Mouse (Mus musculus) stomach, embryonic 14.5 days (tissue): Measurements from ENCODE around the gene Mxra7. TPM values are rescaled to one million over a fixed set of nuclear protein-coding genes. Genes with fewer than 3 reads are reported as not detected.

ENCODE experiments used
- ATAC-seq: fragments of 200-750 bp; cut with Nextera tagmentation; 2 replicates; pipeline ENCODE4 v1.8.0; 2017; ENCODE audit warnings: low read depth, moderate TSS enrichment; ENCODE audit not compliant: insufficient number of reproducible peaks, insufficient read depth, low FRiP score
- H3K27ac ChIP-seq: fragments of 300-500 bp; sonication (generic); 2 replicates; pipeline ENCODE4 v1.5.1; 2014; ENCODE audit warnings: mild to moderate bottlenecking, low read length, moderate library complexity, mixed read lengths
- H3K27me3 ChIP-seq: fragments of 300-500 bp; sonication (generic); 2 replicates; pipeline ENCODE4 v1.6.1; 2014; ENCODE audit warnings: low read length, control low read depth, mixed read lengths; ENCODE audit not compliant: control insufficient read depth, insufficient read depth
- H3K36me3 ChIP-seq: fragments of 300-500 bp; sonication (generic); 2 replicates; pipeline ENCODE4 v1.6.1; 2014; ENCODE audit warnings: mild to moderate bottlenecking, control low read depth, low read length, moderate library complexity, mixed read lengths; ENCODE audit not compliant: control insufficient read depth, insufficient read depth
- H3K4me1 ChIP-seq: fragments of 300-500 bp; sonication (generic); 2 replicates; pipeline ENCODE4 v1.6.1; 2014; ENCODE audit warnings: low read length, control low read depth, mixed read lengths; ENCODE audit not compliant: control insufficient read depth, insufficient read depth
- H3K4me2 ChIP-seq: fragments of 300-500 bp; sonication (generic); replicated peaks from 2 replicates; pipeline ENCODE4 v1.6.1; 2014; ENCODE audit warnings: low read depth, low read length, control low read depth
- H3K4me3 ChIP-seq: fragments of 300-500 bp; sonication (generic); 2 replicates; pipeline ENCODE4 v1.5.1; 2014; ENCODE audit warnings: low read depth, low read length, control low read depth
- H3K9ac ChIP-seq: fragments of 300-500 bp; sonication (generic); replicated peaks from 2 replicates; pipeline ENCODE4 v1.6.1; 2014; ENCODE audit warnings: low read depth, mild to moderate bottlenecking, control low read depth, low read length, moderate library complexity, mixed read lengths
- H3K9me3 ChIP-seq: fragments of 300-500 bp; sonication (generic); 2 replicates; pipeline ENCODE4 v1.6.1; 2016; ENCODE audit warnings: low read depth, low read length, control low read depth; ENCODE audit not compliant: control insufficient read depth
- WGBS: fragments of 180-500 bp; shearing (Covaris S2); extraction: QIAGEN DNeasy Blood & Tissue Kit; methylation state at CpG from one replicate; pipeline ENCODE4 v1.1.7; 2014; 5-methylcytosine and 5-hydroxymethylcytosine counted together
- polyA plus RNA-seq: library from polyadenylated mRNA; unstranded; fragments of >200 nt; fragmentation: Nextera tagmentation; extraction: Ambion mirVana; gene quantifications from 2 replicates; pipeline ENCODE4 v1.2.1, GENCODE M21; 2014

The Mxra7 gene
- 16.5 and 17.4 TPM in 2 replicates for polyA plus RNA-seq

GRCm38 (mm10) chr11:116827534-116828165, at the start of gene Mxra7:
TSS of gene Mxra7 (minus strand) at chr11:116828046.
- Histone ChIP-seq H3K27ac (peak within 1 kb of the TSS; percentile 59), H3K9ac (peak within 1 kb of the TSS; percentile 78), H3K36me3 (no peaks in the 10 kb centered on the region), H3K4me3 (peak within 1 kb of the TSS; percentile 68), H3K9me3 (no peaks in the 10 kb centered on the region), H3K27me3 (no peaks in the 10 kb centered on the region), H3K4me2 (peak within 1 kb of the TSS; percentile 87), H3K4me1 (peaks cover 13% of the 10 kb centered on the region)
- peak; percentile 71; the same call in 1 of the 2 replicates for ATAC-seq
- under 1% methylated on average over 71 of the region's 71 CpGs for WGBS

GRCm38 (mm10) chr11:116873987-116874386, 46.1 kb upstream of the Mxra7 start:
- Histone ChIP-seq H3K27ac (no peak overlapping the region), H3K36me3 (peaks cover 20% of the 10 kb centered on the region), H3K27me3 (no peaks in the 10 kb centered on the region), H3K9me3 (no peaks in the 10 kb centered on the region), H3K9ac (no peak overlapping the region), H3K4me2 (no peak overlapping the region), H3K4me3 (no peak overlapping the region), H3K4me1 (no peaks in the 10 kb centered on the region)
- 86% methylated on average over 20 of the region's 20 CpGs for WGBS
- no peak for ATAC-seq

GRCm38 (mm10) chr11:116871538-116871937, 43.7 kb upstream of the Mxra7 start:
- ATAC-seq = no peak
- Histone ChIP-seq H3K27me3 (no peaks in the 10 kb centered on the region), H3K4me1 (no peaks in the 10 kb centered on the region), H3K27ac (no peak overlapping the region), H3K4me3 (no peak overlapping the region), H3K9me3 (no peaks in the 10 kb centered on the region), H3K36me3 (peaks cover 21% of the 10 kb centered on the region), H3K4me2 (no peak overlapping the region), H3K9ac (no peak overlapping the region)
- WGBS = 89% methylated on average over 9 of the region's 9 CpGs

- H3K4me3 ChIP-seq = no peak overlapping the region
- peaks cover 32% of the 10 kb centered on the region for H3K36me3 ChIP-seq
- no peak for ATAC-seq
- H3K4me2 ChIP-seq = no peak overlapping the region
- H3K9ac ChIP-seq = no peak overlapping the region
- H3K27me3 ChIP-seq = no peaks in the 10 kb centered on the region
- no peak overlapping the region for H3K27ac ChIP-seq
- no peaks in the 10 kb centered on the region for H3K9me3 ChIP-seq
- H3K4me1 ChIP-seq = no peaks in the 10 kb centered on the region
- WGBS = 76% methylated on average over 4 of the region's 4 CpGs
Measured at GRCm38 (mm10) chr11:116869641-116870040, 41.8 kb upstream of the Mxra7 start.

GRCm38 (mm10) chr11:116869223-116869622, 41.4 kb upstream of the Mxra7 start:
- no peak for ATAC-seq
- Histone ChIP-seq H3K4me3 (no peak overlapping the region), H3K9me3 (no peaks in the 10 kb centered on the region), H3K4me1 (no peaks in the 10 kb centered on the region), H3K27ac (no peak overlapping the region), H3K4me2 (no peak overlapping the region), H3K9ac (no peak overlapping the region), H3K36me3 (peaks cover 28% of the 10 kb centered on the region), H3K27me3 (no peaks in the 10 kb centered on the region)
- WGBS = 82% methylated on average over 8 of the region's 8 CpGs

GRCm38 (mm10) chr11:116868129-116868528, 40.3 kb upstream of the Mxra7 start:
- H3K27me3 ChIP-seq = no peaks in the 10 kb centered on the region
- WGBS = 74% methylated on average over 3 of the region's 3 CpGs

GRCm38 (mm10) chr11:116865945-116866585, 38.2 kb upstream of the Mxra7 start:
- no peaks in the 10 kb centered on the region for H3K4me1 ChIP-seq
- 78% methylated on average over 12 of the region's 12 CpGs for WGBS
- H3K9me3 ChIP-seq = no peaks in the 10 kb centered on the region
- no peak overlapping the region for H3K9ac ChIP-seq
- no peak overlapping the region for H3K4me3 ChIP-seq
- H3K36me3 ChIP-seq = peaks cover 29% of the 10 kb centered on the region; the same call in 1 of the 2 replicates
- no peak for ATAC-seq
- no peak overlapping the region for H3K4me2 ChIP-seq
- no peaks in the 10 kb centered on the region for H3K27me3 ChIP-seq
- H3K27ac ChIP-seq = no peak overlapping the region

More at GRCm38 (mm10) chr11:116868129-116868528, 40.3 kb upstream of the Mxra7 start:
- H3K9ac ChIP-seq = no peak overlapping the region
- no peaks in the 10 kb centered on the region for H3K9me3 ChIP-seq
- ATAC-seq = no peak
- no peak overlapping the region for H3K4me2 ChIP-seq
- peaks cover 30% of the 10 kb centered on the region; the same call in 1 of the 2 replicates for H3K36me3 ChIP-seq
- H3K4me1 ChIP-seq = no peaks in the 10 kb centered on the region
- H3K4me3 ChIP-seq = no peak overlapping the region
- no peak overlapping the region for H3K27ac ChIP-seq

GRCm38 (mm10) chr11:116864444-116864843, 36.6 kb upstream of the Mxra7 start:
- H3K4me1 ChIP-seq = no peaks in the 10 kb centered on the region
- H3K4me3 ChIP-seq = no peak overlapping the region
- peaks cover 42% of the 10 kb centered on the region for H3K36me3 ChIP-seq
- no peak overlapping the region for H3K4me2 ChIP-seq
- H3K27ac ChIP-seq = no peak overlapping the region
- H3K27me3 ChIP-seq = no peaks in the 10 kb centered on the region
- WGBS = 60% methylated on average over 10 of the region's 10 CpGs
- ATAC-seq = no peak
- H3K9ac ChIP-seq = no peak overlapping the region
- H3K9me3 ChIP-seq = no peaks in the 10 kb centered on the region
